Mouse (Mus musculus) G1E (cell line): ENCODE measurements around the gene Cda.

Source experiments
- CTCF ChIP-seq: IDR thresholded peaks from 2 replicates; pipeline ENCODE4 v1.5.1; 2012; ENCODE audit warnings: low read depth, low read length, inconsistent platforms, mixed read lengths
- GATA1 ChIP-seq: IDR thresholded peaks from 2 replicates; pipeline ENCODE4 v1.6.1; 2012; ENCODE audit warnings: borderline replicate concordance, low read length, inconsistent platforms, mixed read lengths

GRCm38 (mm10) chr4:138320711-138321110, 47.1 kb downstream of the Cda start:
- TF ChIP-seq CTCF (no peak), GATA1 (no peak)
